Mouse (Mus musculus) adrenal gland, postnatal 14 days (tissue): ENCODE measurements around the gene Mad1l1. TPM values are rescaled to one million over a fixed set of nuclear protein-coding genes. Genes with fewer than 3 reads are reported as not detected.

Experiments used
- DNase-seq: peaks from one replicate; pipeline ENCODE4 v3.0.0; 2021; ENCODE audit warnings: mixed read lengths
- total RNA-seq: library from RNA; stranded (reverse); gene quantifications from 2 replicates; pipeline ENCODE4 v1.2.3, GENCODE M21; 2021

Mad1l1 gene
- total RNA-seq, 1 experiment from 2014 or later: 21.5 TPM

GRCm38 (mm10) chr5:140053626-140054025, 267.7 kb downstream of the Mad1l1 start:
- no peak for DNase-seq

GRCm38 (mm10) chr5:140052405-140052804, 268.9 kb downstream of the Mad1l1 start:
- DNase-seq: no peak

- no peak for DNase-seq
These were observed 275.9 kb downstream of the Mad1l1 start for GRCm38 (mm10) chr5:140045453-140045852.

- no peak for DNase-seq
These were observed 278.4 kb downstream of the Mad1l1 start for GRCm38 (mm10) chr5:140043002-140043401.

- DNase-seq: no peak
These were observed 279.2 kb downstream of the Mad1l1 start for GRCm38 (mm10) chr5:140042002-140042611.

- DNase-seq: no peak
These were observed 280.3 kb downstream of the Mad1l1 start for GRCm38 (mm10) chr5:140041055-140041454.

GRCm38 (mm10) chr5:140037587-140038233, 283.6 kb downstream of the Mad1l1 start:
- DNase-seq: no peak

- no peak for DNase-seq
These were observed 285.7 kb downstream of the Mad1l1 start for GRCm38 (mm10) chr5:140035641-140036040.

DNA sequence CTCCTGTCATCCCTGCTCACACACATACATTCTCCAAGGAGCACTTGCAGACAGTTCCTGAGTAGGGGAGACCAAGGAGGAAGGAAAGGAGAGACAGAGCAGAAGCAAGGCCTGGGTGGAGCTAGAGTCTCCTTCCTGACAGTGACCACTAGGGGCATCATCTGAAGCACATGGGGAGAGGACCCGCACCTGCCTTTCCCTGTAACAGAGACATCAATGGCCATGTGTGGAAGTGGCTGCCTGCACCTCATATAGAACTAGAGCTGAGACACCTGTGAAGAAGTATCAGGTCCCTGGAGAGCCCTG, 286.4 kb downstream of the Mad1l1 start:
- no peak for DNase-seq

DNA sequence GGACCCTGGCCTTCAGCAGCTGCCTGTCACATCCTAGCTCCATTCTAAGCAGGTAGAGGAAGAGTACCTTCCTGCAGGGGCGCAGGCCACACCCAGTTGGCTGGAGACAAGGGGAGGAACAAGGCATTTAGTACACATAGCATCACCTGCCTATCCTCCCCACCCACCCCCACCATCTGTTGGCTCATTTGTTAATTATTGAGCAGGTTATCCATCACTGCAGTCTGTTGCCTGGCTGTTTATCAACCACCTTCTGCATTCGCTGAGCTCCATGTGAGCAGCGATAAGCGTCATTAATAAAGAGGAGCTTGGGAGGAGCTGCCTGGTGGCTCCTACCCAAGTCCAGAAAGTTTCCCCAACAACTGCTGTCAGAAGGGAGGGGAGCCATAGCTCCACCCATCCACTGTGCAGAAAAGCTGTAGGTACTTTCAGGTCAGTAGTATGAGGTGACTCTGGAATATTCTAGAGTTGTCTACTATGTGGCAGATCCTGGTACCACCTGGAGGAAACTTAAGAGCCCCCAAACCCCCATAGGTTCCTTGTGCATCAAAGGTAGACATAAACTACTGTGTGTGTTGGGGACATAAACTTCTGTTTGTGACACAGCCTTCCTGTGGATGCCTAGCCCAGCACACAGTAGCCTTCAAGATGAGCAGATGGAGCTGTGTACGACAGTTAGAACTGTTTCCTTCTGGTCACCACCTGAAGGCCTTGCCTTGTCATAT, 286.9 kb downstream of the Mad1l1 start:
- DNase-seq: no peak

DNA sequence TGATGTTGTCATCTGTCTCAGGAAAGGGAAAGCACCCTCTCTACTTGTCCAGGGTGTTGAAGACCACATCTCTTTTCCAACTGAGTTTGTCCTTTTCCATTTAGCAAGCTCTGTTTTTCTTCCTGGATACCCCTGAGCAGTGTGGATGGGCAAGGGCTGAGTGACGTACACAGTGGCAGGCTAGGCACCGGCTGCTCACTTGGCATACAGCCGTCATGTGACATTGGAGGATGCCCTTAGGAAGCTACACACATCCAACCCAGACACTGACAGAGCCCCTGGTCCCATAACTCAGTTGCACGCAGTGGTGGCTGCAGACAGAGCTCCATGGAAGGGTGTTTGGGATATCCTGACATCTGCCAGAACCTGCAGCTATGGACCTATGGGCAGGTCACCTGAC, 295.0 kb downstream of the Mad1l1 start:
- no peak for DNase-seq

- DNase-seq: peak; percentile 76
These were observed 296.1 kb downstream of the Mad1l1 start for GRCm38 (mm10) chr5:140025301-140025700.

- DNase-seq: peak; percentile 83
These were observed 297.3 kb downstream of the Mad1l1 start for GRCm38 (mm10) chr5:140023941-140024500.

GRCm38 (mm10) chr5:140022861-140023260, 298.5 kb downstream of the Mad1l1 start:
- no peak for DNase-seq

DNA sequence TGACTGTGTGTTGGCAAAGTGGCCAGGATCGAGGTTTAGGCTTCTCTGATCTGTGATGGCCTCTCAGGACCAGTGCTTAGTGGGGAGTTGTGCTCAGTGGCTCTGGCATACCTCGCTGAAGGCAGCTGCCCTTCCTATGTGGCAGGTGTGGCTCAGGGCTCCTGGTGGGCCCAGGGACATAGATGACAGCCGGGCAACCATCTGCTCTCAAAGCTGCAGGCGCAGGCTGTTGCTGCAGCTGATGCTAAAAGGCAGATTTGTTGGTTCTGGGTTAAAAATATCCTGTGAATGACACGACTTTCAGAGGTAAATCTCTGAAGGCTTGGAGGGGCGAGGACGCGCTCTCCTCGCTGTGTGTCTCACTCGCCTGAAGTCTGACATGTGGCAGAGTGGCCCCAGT, 299.6 kb downstream of the Mad1l1 start:
- DNase-seq: no peak

GRCm38 (mm10) chr5:140019616-140020015, 301.7 kb downstream of the Mad1l1 start:
- no peak for DNase-seq

DNA sequence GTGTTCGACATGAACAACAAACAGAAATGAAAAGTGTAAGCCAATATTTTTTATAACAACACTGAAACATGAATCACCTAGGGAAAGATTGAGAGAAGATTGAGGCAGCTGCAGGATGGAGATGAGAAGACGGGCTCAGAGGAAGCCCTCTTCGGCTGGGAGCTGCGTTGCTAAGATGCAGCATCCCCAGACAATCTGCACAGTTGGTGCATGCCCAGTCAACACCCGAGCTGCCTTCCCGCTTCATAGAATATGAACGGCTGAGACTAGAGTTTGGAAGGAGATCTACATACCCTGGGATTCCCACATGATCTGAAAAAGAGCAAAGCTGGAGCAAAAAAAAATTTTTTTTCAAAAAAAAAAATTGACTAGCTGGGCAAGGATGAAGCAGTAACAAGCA, 302.6 kb downstream of the Mad1l1 start:
- no peak for DNase-seq

GRCm38 (mm10) chr5:140016896-140017295, 304.5 kb downstream of the Mad1l1 start:
- no peak for DNase-seq

DNA sequence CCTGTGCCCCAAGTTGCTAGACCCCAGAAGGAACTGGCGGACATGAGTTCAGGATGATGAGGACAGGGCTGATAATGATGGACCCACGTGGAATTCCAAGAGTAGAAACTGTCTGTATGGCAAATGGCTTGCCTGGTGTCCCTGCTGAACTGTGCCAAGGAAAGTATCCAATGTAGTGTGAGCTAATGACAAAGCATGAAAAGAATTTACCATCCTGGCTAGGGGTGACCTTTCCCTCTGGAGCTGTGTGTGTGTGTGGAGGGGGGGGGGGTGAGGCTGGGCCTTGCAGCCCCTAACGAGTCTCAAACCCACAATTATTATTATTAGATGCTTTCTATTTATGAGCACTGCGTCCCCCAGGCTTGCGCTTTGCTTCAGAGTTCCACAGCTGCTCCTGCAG, 307.7 kb downstream of the Mad1l1 start:
- DNase-seq: no peak

DNA sequence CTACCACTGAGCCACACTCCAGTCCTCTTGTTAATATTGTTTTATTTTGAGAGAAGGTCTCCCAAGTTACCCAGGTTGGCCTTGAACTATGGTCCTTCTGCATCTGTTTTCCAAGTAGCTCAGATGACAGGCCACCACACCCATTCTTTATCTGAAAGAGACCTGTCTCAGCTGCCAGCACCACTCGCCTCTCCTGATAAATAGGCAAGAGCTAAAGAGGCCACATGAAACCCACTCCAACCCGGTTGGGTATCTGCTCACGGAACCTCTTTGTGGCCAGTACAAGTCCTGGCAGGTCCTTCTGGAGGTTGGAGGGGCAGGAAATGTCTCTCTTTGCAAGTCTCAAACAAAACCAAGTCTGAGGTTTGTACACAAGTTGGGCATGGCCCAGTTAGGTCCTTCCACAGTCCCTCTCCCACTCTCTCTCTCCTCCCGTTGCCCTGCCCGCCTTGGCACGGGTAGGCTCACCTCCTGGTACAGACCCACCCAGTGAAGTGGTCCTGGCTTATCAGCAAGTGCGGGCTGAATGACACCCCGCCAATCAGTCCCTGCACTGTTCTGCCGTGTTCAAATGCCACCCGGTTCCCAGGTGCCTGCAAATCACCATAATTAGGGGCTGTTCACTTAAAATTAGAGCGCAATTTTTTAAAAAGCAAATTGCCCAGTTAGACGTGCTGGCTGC, 308.9 kb downstream of the Mad1l1 start:
- DNase-seq: no peak

- DNase-seq: no peak
These were observed 310.9 kb downstream of the Mad1l1 start for GRCm38 (mm10) chr5:140010405-140010804.

DNA sequence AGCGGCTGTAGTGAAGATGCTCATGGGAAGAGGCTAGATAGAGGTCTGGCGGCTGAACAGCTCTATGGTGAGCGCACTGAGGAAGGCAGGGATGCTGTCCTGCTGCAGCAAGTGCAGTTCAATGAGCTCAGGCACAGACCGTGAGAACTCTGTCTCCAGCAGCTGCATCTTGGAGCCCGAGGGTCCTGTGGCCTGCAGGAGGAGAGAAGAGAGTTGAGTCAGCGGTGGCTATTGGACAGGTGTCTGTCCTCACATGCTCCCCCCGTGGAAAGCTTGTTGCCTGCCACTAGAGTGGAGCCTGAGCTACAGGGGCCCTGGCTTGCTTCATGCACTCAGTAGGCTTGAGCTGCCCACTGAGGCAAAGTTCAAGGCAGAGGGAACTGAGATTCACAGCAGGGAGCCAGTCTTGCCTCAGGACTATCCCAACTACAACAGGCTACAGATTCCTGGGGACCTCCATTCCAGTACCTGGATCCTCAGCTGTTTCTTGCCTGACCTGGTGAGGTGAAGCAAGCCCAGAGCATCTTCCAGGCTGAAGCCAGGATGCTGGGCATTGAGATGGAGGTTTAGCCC, 312.2 kb downstream of the Mad1l1 start:
- DNase-seq: peak; percentile 33

DNA sequence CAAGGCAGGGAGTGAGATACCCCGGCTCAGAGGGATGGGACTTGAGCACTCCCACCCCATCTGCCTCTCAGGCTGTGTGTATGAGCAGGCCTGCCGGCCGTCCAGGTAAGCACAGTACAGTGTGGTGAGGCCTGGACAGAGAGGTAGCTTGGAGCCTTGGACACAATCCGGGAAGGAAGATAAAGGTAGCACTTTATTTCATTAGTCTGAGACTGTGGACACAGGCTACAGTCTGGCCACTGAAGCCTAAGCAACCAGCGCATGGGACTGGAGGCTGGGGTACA, 312.9 kb downstream of the Mad1l1 start:
- no peak for DNase-seq
